Mouse (Mus musculus): ENCODE measurements around the gene Fam162a. TPM values are rescaled to one million over a fixed set of nuclear protein-coding genes. Genes with fewer than 3 reads are reported as not detected.

Gene Fam162a
- total RNA-seq, 2 experiments from 2014 or later = 60.6 to 62.3 TPM

Other genes with a start within 250 kb of the Fam162a start
- 1 to 10 TPM; 1.1 to 1.4 TPM for gene Parp14, start 200.1 kb downstream of the Fam162a start, total RNA-seq (2021)
- gene Parp9, start 133.1 kb downstream of the Fam162a start, total RNA-seq (2021) = 1 to 10 TPM; 2.3 to 3.9 TPM
- 1 to 10 TPM; 3.5 to 3.6 TPM for gene Dtx3l, start 132.4 kb downstream of the Fam162a start, total RNA-seq (2021)
- gene Kpna1, start 92.8 kb downstream of the Fam162a start, total RNA-seq (2021) = 100 to 1,000 TPM; 132 to 157 TPM
- gene Wdr5b, start 30.4 kb downstream of the Fam162a start, total RNA-seq (2021) = 1 to 10 TPM; 4.4 to 4.7 TPM
- gene Ccdc58, start 91 bp upstream of the Fam162a start, total RNA-seq (2021) = 10 to 100 TPM; 14.3 to 19.4 TPM
- not detected for gene Csta1, start 59.6 kb upstream of the Fam162a start, total RNA-seq (2021)
- not detected for gene Stfa2l1, start 85.2 kb upstream of the Fam162a start, total RNA-seq (2021)
- under 1 TPM in 1 of 2 experiments, not detected in 1; 0.19 TPM for gene Gm5483, start 112.6 kb upstream of the Fam162a start, total RNA-seq (2021)
- not detected for gene Gm5416, start 138.8 kb upstream of the Fam162a start, total RNA-seq (2021)
- gene 2010005H15Rik, start 149.9 kb upstream of the Fam162a start, total RNA-seq (2021) = not detected
- not detected for gene Stfa1, start 205.4 kb upstream of the Fam162a start, total RNA-seq (2021)